Mouse (Mus musculus): ENCODE measurements at regions not wholly inside any gene's neighbourhood (a gene's known extent, or its start where the extent isn't known, plus 50 kb on each side); places are given as distances from the start of the nearest gene placed in this dataset.

- peaks cover 51% of the 10 kb centered on the region for H3K4me1 ChIP-seq
- no peak overlapping the region for H3K4me2 ChIP-seq (replicated peaks)
- 28% methylated on average over 3 of the region's 3 CpGs for WGBS
- no peaks in the 10 kb centered on the region for H3K36me3 ChIP-seq
- H3K9me3 ChIP-seq, result no peaks in the 10 kb centered on the region
- H3K9ac ChIP-seq, result no peak overlapping the region
- peak overlapping the region; percentile 73 for H3K27ac ChIP-seq
- no peaks in the 10 kb centered on the region for H3K27me3 ChIP-seq
- no peak overlapping the region for H3K4me3 ChIP-seq
- 0 out of 2 replicates have a peak, but pooled peaks have one; percentile 3 for ATAC-seq (ENCODE audit: low FRiP score, low read depth)
Measured at GRCm38 (mm10) chr2:166324954-166325353, 169.5 kb upstream of the Sulf2 start.

DNA sequence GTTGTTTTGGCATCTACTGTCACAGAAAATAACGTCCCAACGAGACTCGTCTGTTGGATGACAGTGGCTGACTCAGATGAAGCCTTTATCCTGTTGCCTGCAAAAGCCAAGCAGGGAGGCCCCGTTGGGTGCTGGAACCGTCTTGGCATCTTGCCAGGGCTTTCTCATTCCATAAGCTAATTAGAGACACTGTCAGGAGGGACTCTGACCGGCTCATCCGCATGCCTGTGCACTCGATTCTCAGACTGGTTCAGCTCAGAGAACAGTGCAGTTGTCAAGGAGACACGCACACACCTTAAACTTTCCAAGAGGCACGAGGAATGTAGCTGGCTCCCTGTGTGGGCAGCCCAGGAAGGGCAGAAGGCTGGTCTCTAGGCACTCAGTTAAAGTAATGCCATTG lies 169.0 kb upstream of the Sulf2 start:
- Histone ChIP-seq H3K4me1 (peaks cover 48% of the 10 kb centered on the region), H3K9ac (0 out of 2 replicates have a peak overlapping the region, but pooled peaks have one; percentile 31)
- peak; percentile 45; the same call in 1 of the 2 replicates for ATAC-seq (ENCODE audit: low FRiP score, low read depth)

DNA sequence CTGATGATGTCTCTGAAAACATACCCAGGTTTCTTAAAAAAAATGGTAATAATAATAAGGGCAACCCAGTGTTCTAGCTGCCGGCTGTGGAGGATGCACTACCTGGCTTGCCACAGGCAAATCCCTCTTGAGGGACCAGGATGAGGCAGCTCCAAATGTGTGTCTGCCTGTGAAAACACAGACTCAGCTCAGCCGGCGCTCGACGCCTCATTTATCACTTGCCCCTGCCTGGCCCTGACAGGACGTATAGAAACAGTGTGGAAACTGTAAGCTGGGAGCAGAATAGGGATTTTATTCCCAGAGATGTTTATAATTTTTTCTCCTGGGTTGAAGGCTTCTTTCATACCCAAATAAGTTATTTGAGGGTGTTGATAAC lies 167.2 kb upstream of the Sulf2 start:
- H3K9ac ChIP-seq, result no peak overlapping the region
- H3K4me2 ChIP-seq (replicated peaks), result no peak overlapping the region
- WGBS, result 40% methylated on average over 6 of the region's 6 CpGs
- H3K4me3 ChIP-seq, result no peak overlapping the region
- no peaks in the 10 kb centered on the region for H3K36me3 ChIP-seq
- peaks cover 45% of the 10 kb centered on the region for H3K4me1 ChIP-seq
- ATAC-seq (ENCODE audit: low FRiP score, low read depth), result no peak
- H3K27ac ChIP-seq, result peak overlapping the region; percentile 16; the same call in 1 of the 2 replicates
- H3K9me3 ChIP-seq, result no peaks in the 10 kb centered on the region
- H3K27me3 ChIP-seq, result no peaks in the 10 kb centered on the region

More for the DNA sequence above, 169.0 kb upstream of the Sulf2 start:
- peak overlapping the region; percentile 73 for H3K27ac ChIP-seq
- H3K4me3 ChIP-seq, result no peak overlapping the region
- H3K27me3 ChIP-seq, result no peaks in the 10 kb centered on the region
- no peak overlapping the region for H3K4me2 ChIP-seq (replicated peaks)
- no peaks in the 10 kb centered on the region for H3K9me3 ChIP-seq
- no peaks in the 10 kb centered on the region for H3K36me3 ChIP-seq
- 52% methylated on average over 10 of the region's 10 CpGs for WGBS

DNA sequence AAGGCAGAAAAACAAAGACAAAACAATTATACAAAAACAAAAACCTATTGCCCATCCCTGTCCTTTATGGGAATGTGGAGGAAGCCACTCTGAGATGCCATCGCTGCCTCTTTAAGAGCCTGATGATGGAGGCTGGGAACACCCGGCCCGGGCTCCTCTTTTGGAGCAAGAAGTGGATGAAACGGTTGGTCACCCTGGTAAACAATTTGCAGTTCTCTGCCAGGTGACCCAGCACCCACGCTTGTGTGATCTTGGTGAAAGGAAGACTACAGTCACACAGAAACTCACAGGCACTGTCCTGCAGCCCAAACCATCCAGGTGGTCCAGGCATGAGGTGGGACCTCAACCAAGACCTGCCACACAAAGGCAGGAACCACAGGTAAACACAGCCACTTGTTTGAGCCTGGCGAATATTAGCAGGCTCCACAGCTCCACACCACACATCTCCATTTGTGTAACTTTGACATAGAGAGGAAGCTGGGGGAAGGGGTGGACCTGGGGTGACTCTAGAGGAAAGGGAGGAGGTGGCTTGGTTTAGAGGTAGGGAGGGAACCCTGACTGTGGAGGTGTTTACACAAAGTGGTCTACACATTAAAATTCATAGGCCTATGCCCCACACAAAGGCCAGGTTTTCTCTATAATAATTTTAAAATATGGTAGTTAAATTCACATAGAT lies 166.7 kb upstream of the Sulf2 start:
- Histone ChIP-seq H3K36me3 (no peaks in the 10 kb centered on the region), H3K4me2 (replicated peaks) (no peak overlapping the region), H3K27ac (peak overlapping the region; percentile 24; the same call in 1 of the 2 replicates), H3K4me3 (no peak overlapping the region), H3K9me3 (no peaks in the 10 kb centered on the region), H3K4me1 (peaks cover 45% of the 10 kb centered on the region), H3K27me3 (no peaks in the 10 kb centered on the region), H3K9ac (no peak overlapping the region)
- WGBS, result 84% methylated on average over 6 of the region's 6 CpGs
- 0 out of 2 replicates have a peak, but pooled peaks have one; percentile 24 for ATAC-seq (ENCODE audit: low FRiP score, low read depth)

DNA sequence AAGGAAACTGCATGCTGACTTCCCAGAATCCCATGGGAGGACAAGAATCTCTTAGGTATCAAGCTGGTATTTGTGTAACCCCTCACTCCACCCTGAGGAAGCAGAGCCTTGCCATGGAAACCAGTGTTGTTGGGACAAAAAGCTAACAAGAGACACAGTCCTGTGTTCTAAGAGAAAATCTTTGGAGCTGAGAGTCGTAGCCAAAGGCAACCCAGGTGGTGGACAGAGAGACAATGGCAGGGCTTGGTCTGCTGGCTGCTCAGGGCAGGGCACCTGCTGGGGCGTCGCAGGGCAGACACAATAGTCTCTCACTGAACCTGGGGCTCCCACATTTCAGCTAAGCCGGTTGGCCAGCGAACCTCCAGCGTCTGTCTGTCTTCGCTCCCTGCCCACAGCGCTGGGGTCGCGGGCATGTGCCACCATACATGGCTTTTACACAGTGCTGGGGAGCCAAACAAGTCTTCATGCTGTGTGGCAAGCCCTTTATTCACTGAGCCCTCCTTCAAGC lies 161.0 kb upstream of the Sulf2 start:
- no peak overlapping the region for H3K4me2 ChIP-seq (replicated peaks)
- peaks cover 22% of the 10 kb centered on the region for H3K4me1 ChIP-seq
- H3K9ac ChIP-seq, result peak overlapping the region; percentile 39; the same call in 1 of the 2 replicates
- no peaks in the 10 kb centered on the region for H3K9me3 ChIP-seq
- no peaks in the 10 kb centered on the region for H3K36me3 ChIP-seq
- H3K27ac ChIP-seq, result no peak overlapping the region
- no peak overlapping the region for H3K4me3 ChIP-seq
- no peak for ATAC-seq (ENCODE audit: low FRiP score, low read depth)
- no peaks in the 10 kb centered on the region for H3K27me3 ChIP-seq
- 54% methylated on average over 10 of the region's 10 CpGs for WGBS

GRCm38 (mm10) chr2:166310438-166310837 lies 155.0 kb upstream of the Sulf2 start:
- no peaks in the 10 kb centered on the region for H3K9me3 ChIP-seq
- no peak overlapping the region for H3K4me2 ChIP-seq (replicated peaks)
- 86% methylated on average over 5 of the region's 5 CpGs for WGBS
- H3K27me3 ChIP-seq, result no peaks in the 10 kb centered on the region
- no peak overlapping the region for H3K9ac ChIP-seq
- no peak overlapping the region for H3K4me3 ChIP-seq
- no peak for ATAC-seq (ENCODE audit: low FRiP score, low read depth)
- peaks cover 21% of the 10 kb centered on the region for H3K4me1 ChIP-seq
- H3K27ac ChIP-seq, result no peak overlapping the region
- H3K36me3 ChIP-seq, result no peaks in the 10 kb centered on the region

DNA sequence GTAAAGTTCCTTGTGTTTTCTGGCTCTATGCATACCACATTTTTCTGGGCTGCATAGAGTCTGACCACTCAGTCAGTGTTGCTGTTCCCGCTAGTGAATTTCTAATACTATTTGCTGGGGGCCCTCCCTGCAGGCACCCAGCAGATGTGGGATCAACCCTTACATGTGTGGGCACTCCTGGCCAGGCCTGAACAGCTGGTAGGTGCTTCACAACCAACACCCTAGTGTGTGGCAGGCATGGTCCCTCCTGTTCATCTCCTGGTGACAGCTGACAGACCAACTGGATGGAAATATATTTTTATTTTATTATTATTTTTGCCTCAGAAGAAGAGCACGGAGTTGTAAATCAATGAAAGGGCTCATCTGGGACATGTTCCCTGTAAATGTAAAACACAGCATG lies 154.4 kb upstream of the Sulf2 start:
- no peak for ATAC-seq (ENCODE audit: low FRiP score, low read depth)
- H3K27ac ChIP-seq, result no peak overlapping the region
- 87% methylated on average over 2 of the region's 2 CpGs for WGBS
- H3K9me3 ChIP-seq, result no peaks in the 10 kb centered on the region
- no peak overlapping the region for H3K9ac ChIP-seq
- H3K27me3 ChIP-seq, result no peaks in the 10 kb centered on the region
- H3K4me2 ChIP-seq (replicated peaks), result no peak overlapping the region
- H3K4me3 ChIP-seq, result no peak overlapping the region
- H3K4me1 ChIP-seq, result peaks cover 25% of the 10 kb centered on the region
- no peaks in the 10 kb centered on the region for H3K36me3 ChIP-seq

DNA sequence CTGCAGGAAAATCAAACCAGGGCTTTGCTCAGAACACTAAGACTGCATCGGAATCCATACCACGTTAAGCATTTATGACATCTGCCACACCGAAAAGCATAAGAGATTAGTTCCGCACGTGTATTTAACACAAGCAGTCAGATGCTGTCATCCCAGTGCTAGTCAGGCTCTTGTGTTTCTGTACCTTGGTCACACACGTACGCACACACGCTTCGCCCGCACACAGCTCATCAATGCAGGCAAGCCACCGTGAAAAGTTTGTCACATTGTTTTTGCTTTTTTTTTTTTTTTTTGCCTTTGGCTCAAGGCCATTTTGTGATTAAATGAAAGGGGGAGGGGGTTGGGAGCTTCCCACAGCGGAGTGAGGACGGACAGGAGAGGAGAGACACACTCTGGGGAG lies 152.1 kb upstream of the Sulf2 start:
- 0 out of 2 replicates have a peak overlapping the region, but pooled peaks have one; percentile 35 for H3K9ac ChIP-seq
- H3K4me2 ChIP-seq (replicated peaks), result no peak overlapping the region
- H3K36me3 ChIP-seq, result no peaks in the 10 kb centered on the region
- H3K4me3 ChIP-seq, result no peak overlapping the region
- no peak overlapping the region for H3K27ac ChIP-seq
- no peak for ATAC-seq (ENCODE audit: low FRiP score, low read depth)
- 72% methylated on average over 13 of the region's 13 CpGs for WGBS
- H3K4me1 ChIP-seq, result peaks cover 21% of the 10 kb centered on the region
- no peaks in the 10 kb centered on the region for H3K9me3 ChIP-seq
- no peaks in the 10 kb centered on the region for H3K27me3 ChIP-seq

DNA sequence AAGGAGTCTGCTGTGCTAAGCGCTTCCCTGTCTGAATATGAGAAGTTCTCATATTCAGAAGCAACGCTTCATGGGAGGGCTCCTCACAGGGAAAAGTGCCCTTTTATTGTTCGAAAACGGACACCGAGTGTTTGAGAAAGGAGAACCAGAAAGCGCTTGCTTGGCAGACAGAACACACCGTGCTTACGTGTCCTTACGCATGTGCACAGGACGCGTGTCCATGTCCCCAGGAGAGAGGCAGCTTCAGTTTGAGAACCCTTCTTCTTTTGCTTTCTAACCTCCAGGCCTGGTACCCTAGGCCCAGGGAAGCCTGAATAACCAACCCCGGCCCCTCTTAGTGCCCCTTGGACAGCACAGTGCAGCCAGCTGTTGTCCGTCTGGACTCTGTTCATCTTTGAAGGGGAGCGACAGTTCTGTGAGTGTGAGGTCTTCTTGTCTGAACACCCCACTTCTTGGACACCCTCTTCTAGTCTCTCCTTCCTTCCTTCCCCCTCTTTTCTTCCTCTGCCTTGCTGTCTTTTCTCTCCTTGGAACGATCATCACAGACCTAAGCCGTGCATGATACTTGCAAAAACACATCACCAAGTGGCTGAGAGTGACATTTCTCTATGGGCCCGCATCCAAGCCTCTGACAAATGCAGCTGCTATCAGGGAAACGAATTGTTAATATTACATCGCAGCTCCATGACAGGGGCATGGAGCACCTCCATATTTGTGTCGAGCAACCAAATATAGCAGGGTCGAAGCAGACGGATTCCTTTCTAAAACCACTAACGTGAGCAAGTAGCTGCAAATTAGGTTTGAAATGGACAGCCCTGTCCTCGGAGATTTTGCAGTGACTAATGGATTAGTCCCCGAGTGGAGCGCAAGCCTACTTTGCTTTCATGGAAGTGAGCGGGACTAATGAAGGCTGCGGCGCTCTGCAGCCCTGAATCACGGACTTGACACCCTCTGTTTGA lies 149.9 kb upstream of the Sulf2 start:
- Histone ChIP-seq H3K36me3 (no peaks in the 10 kb centered on the region), H3K4me2 (replicated peaks) (no peak overlapping the region), H3K27ac (peak overlapping the region; percentile 3; the same call in 1 of the 2 replicates), H3K27me3 (no peaks in the 10 kb centered on the region), H3K4me3 (no peak overlapping the region), H3K4me1 (peaks cover 21% of the 10 kb centered on the region), H3K9ac (no peak overlapping the region; the same call in 1 of the 2 replicates), H3K9me3 (no peaks in the 10 kb centered on the region)
- ATAC-seq (ENCODE audit: low FRiP score, low read depth), result no peak
- WGBS, result 75% methylated on average over 30 of the region's 30 CpGs

- H3K36me3 ChIP-seq, result no peaks in the 10 kb centered on the region
- no peak overlapping the region for H3K4me3 ChIP-seq
- no peak overlapping the region for H3K27ac ChIP-seq
- no peaks in the 10 kb centered on the region for H3K9me3 ChIP-seq
- H3K27me3 ChIP-seq, result no peaks in the 10 kb centered on the region
- peaks cover 21% of the 10 kb centered on the region for H3K4me1 ChIP-seq
- WGBS, result 71% methylated on average over 2 of the region's 2 CpGs
- no peak for ATAC-seq (ENCODE audit: low FRiP score, low read depth)
- no peak overlapping the region for H3K9ac ChIP-seq
- no peak overlapping the region for H3K4me2 ChIP-seq (replicated peaks)
Measured at GRCm38 (mm10) chr2:166303854-166304253, 148.4 kb upstream of the Sulf2 start.

GRCm38 (mm10) chr2:166301161-166301560 lies 145.7 kb upstream of the Sulf2 start:
- Histone ChIP-seq H3K36me3 (no peaks in the 10 kb centered on the region), H3K27me3 (no peaks in the 10 kb centered on the region), H3K9ac (no peak overlapping the region), H3K9me3 (no peaks in the 10 kb centered on the region), H3K4me1 (0 out of 2 replicates have a peak, but pooled peaks cover 10% of the 10 kb centered on the region), H3K27ac (no peak overlapping the region), H3K4me3 (no peak overlapping the region), H3K4me2 (replicated peaks) (no peak overlapping the region)
- ATAC-seq (ENCODE audit: low FRiP score, low read depth), result no peak
- 89% methylated on average over 9 of the region's 9 CpGs for WGBS

DNA sequence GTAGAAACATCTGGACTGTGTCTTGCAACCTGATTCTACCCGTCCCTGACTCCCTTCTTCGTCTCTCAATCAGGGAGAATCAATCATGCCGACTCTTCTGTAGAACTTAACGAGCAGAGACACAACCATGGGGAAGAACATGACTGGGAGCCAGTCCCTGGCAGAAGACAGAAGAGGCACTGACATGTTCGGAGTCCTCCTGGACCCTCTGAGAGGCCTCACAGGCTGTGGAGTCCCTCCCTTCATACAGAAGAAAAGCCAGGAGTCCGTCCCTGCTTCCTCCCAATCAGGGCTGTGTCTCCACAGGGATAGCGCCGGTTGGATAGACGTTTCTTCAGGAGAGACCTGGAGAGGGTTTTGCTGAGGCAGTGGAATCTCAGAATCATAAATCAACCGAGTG lies 139.2 kb upstream of the Sulf2 start:
- H3K4me1 ChIP-seq, result peaks cover 44% of the 10 kb centered on the region
- no peak overlapping the region for H3K4me3 ChIP-seq
- no peak overlapping the region for H3K27ac ChIP-seq
- no peaks in the 10 kb centered on the region for H3K9me3 ChIP-seq
- 26% methylated on average over 10 of the region's 10 CpGs for WGBS
- no peaks in the 10 kb centered on the region for H3K36me3 ChIP-seq
- no peak overlapping the region for H3K9ac ChIP-seq
- no peaks in the 10 kb centered on the region for H3K27me3 ChIP-seq
- ATAC-seq (ENCODE audit: low FRiP score, low read depth), result no peak
- H3K4me2 ChIP-seq (replicated peaks), result no peak overlapping the region
